8 mouse cellular contexts compared by ENCODE assay signal in the genomic region with DNA sequence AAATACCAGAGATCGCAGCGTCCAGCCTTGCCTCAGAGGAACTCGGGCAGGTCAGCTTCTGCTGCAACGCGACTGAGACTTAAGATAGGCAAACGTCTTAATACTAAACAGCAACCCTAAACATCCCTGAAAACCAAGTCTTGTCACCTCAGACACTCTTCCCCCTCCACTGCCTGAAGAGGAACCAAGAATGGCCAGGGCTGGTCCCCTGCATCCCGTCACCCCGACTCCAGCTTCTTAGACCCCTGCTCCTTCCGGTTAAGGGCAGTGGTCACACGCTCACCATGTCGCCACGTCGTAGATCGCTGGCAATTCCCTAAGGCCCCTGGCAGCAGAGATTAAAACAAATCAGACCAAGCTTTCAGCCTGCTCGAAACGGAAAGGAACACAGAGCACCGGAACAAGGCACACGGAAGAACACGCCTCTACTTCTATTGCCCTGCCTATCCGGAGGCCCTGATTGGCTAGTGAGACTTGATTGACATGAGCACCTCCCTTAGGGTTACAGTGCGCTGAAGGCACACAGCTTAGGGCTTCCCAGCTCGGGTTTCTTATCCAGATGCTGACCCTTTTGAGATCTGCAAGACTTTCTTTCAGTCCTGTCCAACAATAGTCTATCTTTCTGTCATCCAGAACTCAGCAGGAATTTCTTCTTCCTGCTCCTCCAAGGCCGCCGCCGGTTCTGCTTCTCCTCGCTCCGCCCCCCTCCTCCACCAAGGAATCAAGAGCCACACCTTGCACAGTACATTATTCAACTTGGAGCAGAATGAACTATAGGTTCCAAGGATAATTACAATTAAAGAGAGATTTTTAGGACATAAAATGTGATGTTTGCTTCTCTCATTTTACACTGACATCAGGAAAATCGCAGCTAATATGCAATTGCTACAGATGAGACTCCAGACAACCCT. TPM values are rescaled to one million over a fixed set of nuclear protein-coding genes. Genes with fewer than 3 reads are reported as not detected.
DNase-seq lines count a peak whose midpoint lies in the region; ATAC-seq and TF ChIP-seq lines count a peak whose summit lies in the region.
"Not testable (repeated sequence)": the region's sequence is repeated elsewhere in the genome, so short reads cannot be mapped to it uniquely, and the experiment has no call there.

TSS of gene Gm49359 (minus strand) at position 409 of the 911 bp plus-strand sequence.

- peak; percentile 94 for DNase-seq in ZHBTc4 (ENCODE audit: low read depth, low spot score)
- peak; percentile 91 for DNase-seq in gastrocnemius, adult 2 months
- DNase-seq in hindbrain, postnatal 0 days (ENCODE audit: low spot score) = peak; percentile 93
- DNase-seq in left cerebral cortex, adult 2 months (ENCODE audit: extremely low spot score in 1 of 2, low spot score in 2 of 2) = peak; percentile 84 to 88
- peak; percentile 90 to 92 for DNase-seq in right cerebral cortex, adult 2 months (ENCODE audit: low spot score in 2 of 2)
- DNase-seq in urinary bladder, postnatal 14 days (ENCODE audit: low spot score) = peak; percentile 92

- peak within 1 kb of the TSS; percentile 92 for H3K27ac ChIP-seq in gastrocnemius, adult 2 months
- H3K27ac ChIP-seq in hindbrain, postnatal 0 days = peak within 1 kb of the TSS; percentile 79
- H3K27ac ChIP-seq in left cerebral cortex, adult 2 months = peak within 1 kb of the TSS; percentile 87

- H3K27me3 ChIP-seq in hindbrain, postnatal 0 days (ENCODE audit: insufficient read depth, low read length) = not testable (repeated sequence)

- peak; percentile 100 for ATAC-seq in common myeloid progenitor, adult 5-6 weeks (replicated peaks; ENCODE audit: low read depth, poor library complexity, severe bottlenecking)
- peak; percentile 100 for ATAC-seq in hindbrain, postnatal 0 days
- peak; percentile 100 for ATAC-seq in megakaryocyte, adult 5-6 weeks (ENCODE audit: poor library complexity, severe bottlenecking)

- not testable (repeated sequence) for H3K4me1 ChIP-seq in hindbrain, postnatal 0 days (ENCODE audit: insufficient read depth, low read length)

- H3K36me3 ChIP-seq in hindbrain, postnatal 0 days (ENCODE audit: insufficient read depth, low read length) = not testable (repeated sequence)

- H3K9me3 ChIP-seq in hindbrain, postnatal 0 days (ENCODE audit: low read length) = not testable (repeated sequence)

- intact Hi-C loops in gastrocnemius, adult 2 months (cut with DNase I) = loop anchor here (5.0 kb wide), 1 partner anchor 391 kb away; the partner anchor contains the start of gene Fbp2
- intact Hi-C loops in left cerebral cortex, adult 2 months (cut with DNase I) = loop anchor here (5.0 kb wide), 1 partner anchor 386 kb away; no protein-coding TSS in a partner anchor

- H3K4me2 ChIP-seq in hindbrain, postnatal 0 days (ENCODE audit: low read depth, low read length) = peak within 1 kb of the TSS; percentile 46

- H3K9ac ChIP-seq in hindbrain, postnatal 0 days (replicated peaks; ENCODE audit: low read length) = peak within 1 kb of the TSS; percentile 57

- not testable (repeated sequence) for TF ChIP-seq CTCF in gastrocnemius, adult 2 months (IDR thresholded peaks at IDR 0.05); hindbrain, postnatal 0 days (IDR thresholded peaks at IDR 0.05; ENCODE audit: low read depth); left cerebral cortex, adult 2 months (IDR thresholded peaks at IDR 0.05)

- WGBS in hindbrain, postnatal 0 days = 2% methylated on average over 27 of the region's 28 CpGs

- H3K4me3 ChIP-seq in gastrocnemius, adult 2 months = peak within 1 kb of the TSS; percentile 89
- H3K4me3 ChIP-seq in hindbrain, postnatal 0 days (ENCODE audit: low read length) = peak within 1 kb of the TSS; percentile 55
- H3K4me3 ChIP-seq in left cerebral cortex, adult 2 months = peak within 1 kb of the TSS; percentile 72

RNA-seq across cellular contexts. Expression of gene Gm49359, which starts in this region (rescaled TPM):
- total RNA-seq in common myeloid progenitor, adult 5-6 weeks (2017) = 5.9 and 8.3 TPM in 2 replicates
- total RNA-seq in gastrocnemius, adult 2 months (2021) = 1 to 10 TPM; 2.9 to 4.9 TPM
- total RNA-seq in hindbrain, postnatal 0 days (2014; rRNA removed) = 2.5 and 6.6 TPM in 2 replicates
- polyA plus RNA-seq in hindbrain, postnatal 0 days (2015; fragmentation: Nextera tagmentation; extraction: Ambion mirVana) = 7.9 and 9.4 TPM in 2 replicates
- 10 to 100 TPM; 13.4 to 13.6 TPM for total RNA-seq in left cerebral cortex, adult 2 months (2021)
- total RNA-seq in megakaryocyte, adult 5-6 weeks (2015) = 14.8 and 15.0 TPM in 2 replicates
- total RNA-seq in megakaryocyte, adult 5-6 weeks (2017) = 13.8 and 14.8 TPM in 2 replicates

Comparison
In these comparisons a context has a peak if more than half of its experiments do, and no peak if none do; other contexts are left out.
1. Peak in every context shown above with its lines: DNase-seq, ATAC-seq, H3K4me3 ChIP-seq and H3K27ac ChIP-seq.